Mouse (Mus musculus) urinary bladder, postnatal 25 days (tissue): ENCODE measurements around the gene Trim39.
A peak's percentile ranks its signal among the peaks of the same experiment; 100 is the strongest.

Experiments
- DNase-seq: peaks from one replicate; pipeline ENCODE4 v3.0.0; 2022; ENCODE audit warnings: low spot score

Gene Trim39

GRCm38 (mm10) chr17:36271586-36272256 is at the start of gene Trim39:
Gene Trim39 (minus strand): TSS chr17:36272247.
- no peak for DNase-seq

- no peak for DNase-seq
Measured at GRCm38 (mm10) chr17:36315689-36316253, 43.7 kb upstream of the Trim39 start.

- DNase-seq = peak; percentile 26
Measured at GRCm38 (mm10) chr17:36315041-36315688, 43.1 kb upstream of the Trim39 start.

GRCm38 (mm10) chr17:36314511-36314910 is 42.5 kb upstream of the Trim39 start:
- DNase-seq = no peak

- DNase-seq = no peak
Measured at GRCm38 (mm10) chr17:36309293-36309692, 37.2 kb upstream of the Trim39 start.

GRCm38 (mm10) chr17:36308855-36309254 is 36.8 kb upstream of the Trim39 start:
- peak; percentile 50 for DNase-seq

GRCm38 (mm10) chr17:36286390-36286789 is 14.3 kb upstream of the Trim39 start, which contains the start of gene H2-M10.2:
Gene H2-M10.2 (minus strand): TSS chr17:36286490.
- no peak for DNase-seq

GRCm38 (mm10) chr17:36281521-36282245 is 9.6 kb upstream of the Trim39 start:
- DNase-seq = no peak

GRCm38 (mm10) chr17:36274776-36275175 is 2.7 kb upstream of the Trim39 start:
- DNase-seq = no peak

GRCm38 (mm10) chr17:36273796-36274195 is 1.7 kb upstream of the Trim39 start:
- DNase-seq = no peak

- no peak for DNase-seq
Measured at GRCm38 (mm10) chr17:36272643-36273366, 758 bp upstream of the Trim39 start.

GRCm38 (mm10) chr17:36270956-36271585 is 976 bp downstream of the Trim39 start:
- peak; percentile 88 for DNase-seq

- DNase-seq = no peak
Measured at GRCm38 (mm10) chr17:36265834-36266233, 6.2 kb downstream of the Trim39 start.

- DNase-seq = no peak
Measured at GRCm38 (mm10) chr17:36264273-36264925, 7.6 kb downstream of the Trim39 start.

GRCm38 (mm10) chr17:36261511-36262166 is 10.4 kb downstream of the Trim39 start:
- DNase-seq = no peak

- no peak for DNase-seq
Measured at GRCm38 (mm10) chr17:36257969-36258368, 14.1 kb downstream of the Trim39 start, which contains the start of gene Rpp21. Gene Rpp21 (minus strand): TSS chr17:36258069.

GRCm38 (mm10) chr17:36257241-36257947 is 14.7 kb downstream of the Trim39 start:
- DNase-seq = peak; percentile 68

GRCm38 (mm10) chr17:36253087-36253600 is 18.9 kb downstream of the Trim39 start:
- no peak for DNase-seq

GRCm38 (mm10) chr17:36252250-36252876 is 19.7 kb downstream of the Trim39 start:
- DNase-seq = no peak
